Mouse (Mus musculus): ENCODE measurements around the gene Rpl29.

GRCm38 (mm10) chr9:106456325-106457162, 27.3 kb downstream of the Rpl29 start:
- TF ChIP-seq CTCF (IDR thresholded peaks at IDR 0.05; ENCODE audit: low read depth) (no peak), EP300 (optimal IDR thresholded peaks at IDR 0.05) (no peak)
